Mouse (Mus musculus): ENCODE measurements at regions not wholly inside any gene's neighbourhood (a gene's known extent, or its start where the extent isn't known, plus 50 kb on each side); places are given as distances from the start of the nearest gene placed in this dataset.
"Not testable (repeated sequence)": the region's sequence is repeated elsewhere in the genome, so short reads cannot be mapped to it uniquely, and the experiment has no call there.

DNA sequence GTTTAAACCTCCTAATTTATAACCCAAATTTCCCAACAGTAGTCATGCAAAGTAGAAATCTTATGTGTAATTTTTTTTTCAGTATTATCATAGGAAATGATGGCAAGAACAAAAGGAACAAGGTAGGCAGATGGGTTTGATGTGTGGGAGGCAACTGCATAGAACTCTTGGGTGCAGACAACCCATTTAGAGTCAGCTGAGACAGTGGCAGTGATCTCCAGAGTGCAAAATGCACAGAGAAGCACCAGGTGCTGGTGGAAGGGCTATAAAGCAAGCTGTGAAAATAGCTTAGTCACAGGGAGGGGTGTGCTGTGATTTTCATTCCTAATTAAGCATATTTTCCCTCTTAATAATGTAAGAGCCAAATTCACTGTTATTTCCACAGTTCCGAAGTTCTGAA, 130.5 kb downstream of the Car2 start:
- H3K4me2 ChIP-seq = no peak overlapping the region
- ATAC-seq (ENCODE audit: insufficient number of reproducible peaks, insufficient read depth, low FRiP score, low TSS enrichment, low read depth) = no peak
- H3K4me3 ChIP-seq = no peak overlapping the region
- WGBS = 66% methylated on average over 1 of the region's 1 CpGs
- H3K9ac ChIP-seq = no peak overlapping the region
- no peaks in the 10 kb centered on the region for H3K4me1 ChIP-seq
- H3K27me3 ChIP-seq = no peaks in the 10 kb centered on the region
- H3K9me3 ChIP-seq = no peaks in the 10 kb centered on the region
- H3K36me3 ChIP-seq = no peaks in the 10 kb centered on the region
- H3K27ac ChIP-seq = no peak overlapping the region

DNA sequence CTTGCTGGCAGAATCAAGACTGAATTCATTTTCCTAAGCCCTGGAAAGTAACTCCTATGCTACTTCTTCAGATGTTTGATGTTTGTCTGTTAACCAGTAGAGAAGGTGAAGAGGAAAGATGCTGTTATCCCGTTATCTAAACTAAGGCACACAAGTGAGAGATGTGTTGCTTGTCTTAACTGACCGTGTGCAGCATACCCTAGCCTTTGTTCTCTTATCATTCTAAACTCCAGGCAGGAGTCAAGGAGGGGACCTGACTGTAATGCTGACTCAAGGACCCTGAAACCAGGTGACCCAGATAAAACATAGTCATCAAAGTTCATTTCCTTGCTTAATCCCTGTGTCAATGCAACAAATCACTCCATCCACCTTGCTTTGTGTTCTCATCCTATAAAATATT, 136.7 kb downstream of the Car2 start:
- H3K27ac ChIP-seq = no peak overlapping the region
- no peak overlapping the region for H3K4me3 ChIP-seq
- no peak for ATAC-seq (ENCODE audit: insufficient number of reproducible peaks, insufficient read depth, low FRiP score, low TSS enrichment, low read depth)
- H3K4me1 ChIP-seq = no peaks in the 10 kb centered on the region
- H3K9me3 ChIP-seq = no peaks in the 10 kb centered on the region
- H3K27me3 ChIP-seq = no peaks in the 10 kb centered on the region
- H3K9ac ChIP-seq = no peak overlapping the region
- H3K4me2 ChIP-seq = no peak overlapping the region
- 81% methylated on average over 2 of the region's 2 CpGs for WGBS
- H3K36me3 ChIP-seq = no peaks in the 10 kb centered on the region

DNA sequence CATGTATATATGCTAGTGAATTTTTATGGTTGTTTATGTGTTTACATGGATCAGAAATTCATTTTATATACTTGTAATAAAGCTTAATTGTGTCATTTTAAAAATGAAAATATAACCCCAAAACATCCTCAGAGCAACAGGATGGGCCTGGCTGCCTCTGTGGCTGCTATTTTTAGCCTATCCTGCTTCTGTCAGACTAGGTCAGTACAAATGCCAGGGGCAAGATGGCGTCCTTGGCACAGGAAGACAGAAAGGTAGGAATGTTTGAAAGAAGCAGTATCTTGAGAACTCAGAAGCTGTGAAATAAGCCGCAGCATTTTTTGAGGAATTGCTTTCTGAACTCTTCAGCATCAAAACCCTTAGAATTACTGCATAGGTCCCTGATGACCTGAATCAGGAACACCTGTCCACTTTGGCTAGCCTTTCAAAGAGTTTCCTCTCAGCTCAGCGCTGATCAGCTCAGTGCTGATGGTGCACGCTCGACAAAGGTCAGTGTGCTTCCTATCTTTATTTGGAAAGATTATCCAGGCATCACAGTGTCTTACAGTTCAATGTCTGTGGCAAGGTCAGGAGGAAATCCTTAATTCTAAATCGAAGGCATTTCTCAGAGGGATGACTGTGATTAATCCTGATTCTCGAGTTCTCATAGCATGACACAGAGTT, 154.9 kb downstream of the Car2 start:
- WGBS = 55% methylated on average over 7 of the region's 7 CpGs
- no peak for ATAC-seq (ENCODE audit: insufficient number of reproducible peaks, insufficient read depth, low FRiP score, low TSS enrichment, low read depth)

DNA sequence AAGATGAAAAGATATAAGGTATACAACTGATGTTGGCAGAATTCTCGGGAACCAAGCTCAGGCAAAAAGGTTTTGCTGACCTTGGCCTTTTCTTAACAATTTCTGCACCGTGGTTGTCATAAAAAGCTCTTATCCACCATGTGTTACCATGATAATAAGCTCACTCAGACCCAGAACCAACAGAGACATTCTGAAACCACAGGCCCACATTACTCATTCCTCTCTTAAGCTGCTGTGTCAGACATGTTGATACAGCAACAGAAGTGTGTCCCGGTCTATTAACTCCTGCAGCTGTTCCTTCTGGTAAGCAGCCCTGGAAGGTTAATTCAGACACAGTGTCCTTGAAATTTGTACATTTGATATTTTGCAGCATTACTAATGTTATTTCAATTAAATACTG, 167.9 kb downstream of the Car2 start:
- Histone ChIP-seq H3K36me3 (no peaks in the 10 kb centered on the region), H3K4me2 (no peak overlapping the region), H3K4me1 (no peaks in the 10 kb centered on the region), H3K4me3 (no peak overlapping the region), H3K27ac (no peak overlapping the region), H3K9ac (no peak overlapping the region), H3K27me3 (no peaks in the 10 kb centered on the region), H3K9me3 (peaks cover 6% of the 10 kb centered on the region; the same call in 1 of the 2 replicates)
- WGBS = 73% methylated on average over 3 of the region's 3 CpGs
- no peak for ATAC-seq (ENCODE audit: insufficient number of reproducible peaks, insufficient read depth, low FRiP score, low TSS enrichment, low read depth)

More for the DNA sequence above, 154.9 kb downstream of the Car2 start:
- H3K4me3 ChIP-seq = no peak overlapping the region
- no peaks in the 10 kb centered on the region for H3K27me3 ChIP-seq
- no peaks in the 10 kb centered on the region for H3K4me1 ChIP-seq
- H3K4me2 ChIP-seq = no peak overlapping the region
- no peaks in the 10 kb centered on the region for H3K9me3 ChIP-seq
- no peaks in the 10 kb centered on the region for H3K36me3 ChIP-seq
- no peak overlapping the region for H3K9ac ChIP-seq
- H3K27ac ChIP-seq = no peak overlapping the region

DNA sequence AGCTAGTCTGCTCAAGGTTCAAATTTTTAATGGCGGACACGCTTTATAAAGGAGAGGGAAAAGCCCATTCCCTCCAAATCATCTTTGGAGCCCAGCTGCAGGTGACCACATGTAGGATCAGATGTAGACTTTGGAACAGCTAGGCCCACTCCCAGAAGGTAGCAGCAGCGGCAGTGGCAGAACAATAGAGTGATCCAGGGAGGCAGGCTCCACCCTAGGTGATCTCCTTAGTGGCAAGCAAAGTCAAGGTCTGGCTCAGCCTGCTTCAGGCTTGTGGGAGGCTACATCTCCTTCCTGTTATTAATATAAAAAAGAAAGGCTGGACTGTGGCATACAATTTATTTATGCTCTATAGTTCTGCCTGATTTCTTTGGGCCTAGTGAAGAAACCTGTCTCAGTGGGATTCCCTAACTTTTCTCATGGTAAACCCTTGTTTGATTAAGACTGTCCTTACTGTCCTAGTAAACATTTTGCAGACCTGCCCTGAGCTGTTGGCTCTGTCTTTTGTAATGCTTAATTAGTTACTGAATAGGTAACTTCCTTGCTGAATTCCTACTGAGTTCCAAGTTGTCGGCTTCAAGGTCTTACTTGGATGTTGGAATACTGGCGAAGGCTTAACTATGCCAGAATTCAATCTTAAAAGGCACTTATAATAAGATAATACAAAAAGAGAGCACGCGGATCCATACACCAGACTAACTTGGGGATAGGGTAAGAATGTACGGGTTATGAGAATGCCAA, 169.6 kb downstream of the Car2 start:
- not testable (repeated sequence) for H3K9me3 ChIP-seq; H3K4me2 ChIP-seq; H3K27ac ChIP-seq; H3K4me3 ChIP-seq; H3K36me3 ChIP-seq; H3K4me1 ChIP-seq; H3K27me3 ChIP-seq; ATAC-seq (ENCODE audit: insufficient number of reproducible peaks, insufficient read depth, low FRiP score, low TSS enrichment, low read depth); H3K9ac ChIP-seq
- 92% methylated on average over 8 of the region's 8 CpGs for WGBS

DNA sequence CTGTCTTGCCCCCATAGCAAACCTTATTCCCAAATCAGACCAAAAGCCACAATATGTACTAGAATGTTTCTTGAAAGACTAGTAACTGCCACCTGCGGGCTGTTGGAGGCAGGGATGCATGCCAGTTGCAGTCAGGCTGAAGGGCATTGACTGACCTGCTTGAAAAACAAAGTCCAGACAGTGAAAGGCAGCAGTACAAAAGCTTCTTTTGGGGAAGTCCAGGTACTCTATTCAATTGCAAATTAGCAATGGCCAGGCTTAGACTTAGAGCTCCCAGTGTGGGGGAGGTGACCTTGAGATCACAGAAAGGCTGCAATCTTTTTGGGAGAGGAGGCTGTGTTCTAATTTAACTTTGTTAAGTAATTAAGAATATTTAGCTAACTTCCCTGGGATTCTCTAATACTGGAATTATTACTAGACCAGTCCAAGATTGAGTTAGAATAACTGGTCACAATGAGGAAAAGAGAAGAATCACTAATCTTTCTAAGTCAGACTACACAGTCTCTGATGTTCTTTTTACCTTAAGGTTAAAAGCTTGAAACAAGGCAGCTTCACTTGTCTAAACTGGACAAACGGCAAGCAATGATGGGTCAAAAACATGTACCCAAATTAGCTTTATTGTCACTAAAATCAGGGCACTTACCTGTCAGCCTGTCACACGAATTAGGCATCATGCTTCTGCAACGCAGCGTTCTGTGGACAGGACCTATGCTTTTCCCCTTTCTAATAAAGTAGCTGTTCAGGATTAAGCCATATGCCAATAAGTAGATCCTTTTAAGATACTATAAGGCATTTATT, 170.9 kb downstream of the Car2 start:
- not testable (repeated sequence) for H3K36me3 ChIP-seq; H3K9ac ChIP-seq; H3K4me1 ChIP-seq; H3K27me3 ChIP-seq; H3K27ac ChIP-seq; H3K9me3 ChIP-seq; ATAC-seq (ENCODE audit: insufficient number of reproducible peaks, insufficient read depth, low FRiP score, low TSS enrichment, low read depth); H3K4me3 ChIP-seq; H3K4me2 ChIP-seq
- 93% methylated on average over 5 of the region's 5 CpGs for WGBS

DNA sequence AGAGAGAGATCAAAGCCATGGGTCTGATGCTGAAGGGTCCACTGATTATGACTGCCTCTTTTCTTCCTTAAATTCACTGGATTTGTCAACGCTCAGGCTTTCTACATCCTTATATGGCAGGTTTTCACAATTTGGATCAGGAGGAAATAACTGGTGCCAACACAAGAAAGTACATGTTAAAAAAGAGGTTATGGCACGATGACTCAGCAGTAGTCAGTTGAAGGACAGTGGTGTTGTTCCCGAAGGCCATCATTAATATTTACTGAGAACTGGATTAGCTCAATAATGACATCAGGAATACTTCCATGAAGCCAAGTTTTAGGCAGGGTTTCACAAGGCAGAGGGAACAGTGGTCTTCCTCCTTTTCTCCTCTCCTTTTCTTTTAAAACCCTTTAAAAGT, 179.6 kb downstream of the Car2 start:
- no peak for ATAC-seq (ENCODE audit: insufficient number of reproducible peaks, insufficient read depth, low FRiP score, low TSS enrichment, low read depth)
- Histone ChIP-seq H3K9ac (no peak overlapping the region), H3K36me3 (no peaks in the 10 kb centered on the region), H3K27ac (no peak overlapping the region), H3K4me2 (no peak overlapping the region), H3K27me3 (no peaks in the 10 kb centered on the region), H3K4me3 (no peak overlapping the region), H3K4me1 (no peaks in the 10 kb centered on the region), H3K9me3 (no peaks in the 10 kb centered on the region)
- WGBS = 89% methylated on average over 3 of the region's 3 CpGs

DNA sequence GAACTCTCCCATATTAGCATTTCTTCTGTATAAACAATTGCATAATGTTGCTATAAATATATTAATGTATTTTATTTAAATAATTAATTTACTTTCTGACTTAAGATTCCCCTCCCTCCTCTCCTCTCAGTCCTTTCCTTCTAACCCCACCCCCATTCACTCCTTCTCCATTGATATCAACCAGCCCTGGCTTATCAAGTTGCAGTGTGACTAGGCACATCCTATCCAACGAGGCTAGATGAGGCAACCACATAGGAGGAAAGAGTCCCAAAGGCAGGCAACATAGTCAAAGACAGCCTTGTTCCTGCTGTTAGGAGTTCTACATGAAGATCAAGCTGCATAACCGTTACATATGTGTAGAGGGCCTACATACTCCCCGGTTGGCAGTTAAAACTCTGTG, 182.2 kb downstream of the Car2 start:
- no peak overlapping the region for H3K9ac ChIP-seq
- H3K9me3 ChIP-seq = no peaks in the 10 kb centered on the region
- H3K27ac ChIP-seq = no peak overlapping the region
- H3K4me2 ChIP-seq = no peak overlapping the region
- no peak overlapping the region for H3K4me3 ChIP-seq
- H3K4me1 ChIP-seq = no peaks in the 10 kb centered on the region
- ATAC-seq (ENCODE audit: insufficient number of reproducible peaks, insufficient read depth, low FRiP score, low TSS enrichment, low read depth) = no peak
- H3K36me3 ChIP-seq = no peaks in the 10 kb centered on the region
- no peaks in the 10 kb centered on the region for H3K27me3 ChIP-seq
- WGBS = 83% methylated on average over 3 of the region's 3 CpGs

DNA sequence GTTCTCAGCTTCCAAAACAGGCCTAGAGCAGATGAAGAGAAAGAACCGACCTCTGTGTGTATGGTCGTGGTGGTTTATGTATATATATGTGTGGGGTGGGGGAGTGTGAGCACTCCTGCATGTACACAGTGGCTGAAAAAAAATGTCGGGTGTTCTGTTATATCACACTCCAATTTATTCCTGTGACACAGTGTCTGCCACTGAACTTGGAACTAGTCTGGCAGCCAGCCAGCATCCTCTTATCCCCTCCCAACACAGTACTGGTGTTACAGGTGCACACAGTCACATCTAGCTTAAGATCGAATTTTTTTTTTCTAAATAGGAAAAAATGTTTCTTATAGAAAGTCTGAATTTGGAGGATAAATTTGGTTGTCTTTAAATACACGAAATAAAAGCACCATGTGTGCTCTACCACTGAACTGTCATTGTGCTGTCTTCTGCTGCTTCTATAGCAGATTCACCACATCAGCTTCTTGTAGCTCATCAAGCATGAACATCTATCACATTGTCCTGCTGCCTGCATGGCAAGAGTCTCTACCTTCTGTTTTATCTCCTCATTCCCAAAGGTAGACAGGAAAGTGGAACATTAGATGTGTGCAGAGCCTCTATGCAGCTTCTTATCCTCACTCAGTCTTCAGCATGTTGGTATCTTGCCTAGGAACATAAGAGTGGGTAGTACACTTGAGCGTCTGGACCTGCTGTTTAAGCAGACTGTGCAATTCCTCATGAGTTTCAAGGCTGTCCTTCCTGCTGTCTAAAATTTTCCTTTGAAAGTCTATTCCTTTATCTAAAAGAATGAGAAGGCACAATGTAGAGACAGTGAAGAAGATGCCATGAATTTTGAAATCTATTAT, 185.2 kb downstream of the Car2 start:
- no peak for ATAC-seq (ENCODE audit: insufficient number of reproducible peaks, insufficient read depth, low FRiP score, low TSS enrichment, low read depth)
- no peak overlapping the region for H3K27ac ChIP-seq
- H3K4me3 ChIP-seq = no peak overlapping the region
- no peak overlapping the region for H3K9ac ChIP-seq
- no peaks in the 10 kb centered on the region for H3K36me3 ChIP-seq
- H3K4me1 ChIP-seq = no peaks in the 10 kb centered on the region
- H3K4me2 ChIP-seq = no peak overlapping the region
- WGBS = 72% methylated on average over 6 of the region's 6 CpGs
- H3K27me3 ChIP-seq = no peaks in the 10 kb centered on the region
- no peaks in the 10 kb centered on the region for H3K9me3 ChIP-seq

DNA sequence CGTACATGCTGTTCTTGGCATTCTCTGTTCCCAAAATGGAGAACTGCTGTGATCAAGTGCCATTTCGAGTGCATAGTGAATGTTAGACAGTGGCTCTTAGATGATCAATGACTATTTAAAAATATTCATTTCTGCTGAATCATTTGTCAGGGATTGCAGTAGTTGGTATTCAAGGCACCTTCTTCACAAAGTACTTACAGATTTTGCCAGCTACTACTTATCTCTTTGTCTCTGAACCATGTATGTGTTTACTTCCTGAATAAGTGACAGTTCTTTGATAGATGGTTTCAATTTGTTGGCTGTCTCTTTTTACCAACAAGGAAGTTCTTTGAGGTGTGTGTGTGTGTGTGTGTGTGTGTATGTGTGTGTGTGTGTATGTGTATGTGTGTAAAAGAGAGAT, 187.3 kb downstream of the Car2 start:
- no peak overlapping the region for H3K4me2 ChIP-seq
- no peak overlapping the region for H3K9ac ChIP-seq
- no peaks in the 10 kb centered on the region for H3K27me3 ChIP-seq
- no peak overlapping the region for H3K27ac ChIP-seq
- H3K9me3 ChIP-seq = no peaks in the 10 kb centered on the region
- no peak overlapping the region for H3K4me3 ChIP-seq
- H3K36me3 ChIP-seq = no peaks in the 10 kb centered on the region
- 84% methylated on average over 2 of the region's 2 CpGs for WGBS
- ATAC-seq (ENCODE audit: insufficient number of reproducible peaks, insufficient read depth, low FRiP score, low TSS enrichment, low read depth) = no peak
- H3K4me1 ChIP-seq = no peaks in the 10 kb centered on the region

DNA sequence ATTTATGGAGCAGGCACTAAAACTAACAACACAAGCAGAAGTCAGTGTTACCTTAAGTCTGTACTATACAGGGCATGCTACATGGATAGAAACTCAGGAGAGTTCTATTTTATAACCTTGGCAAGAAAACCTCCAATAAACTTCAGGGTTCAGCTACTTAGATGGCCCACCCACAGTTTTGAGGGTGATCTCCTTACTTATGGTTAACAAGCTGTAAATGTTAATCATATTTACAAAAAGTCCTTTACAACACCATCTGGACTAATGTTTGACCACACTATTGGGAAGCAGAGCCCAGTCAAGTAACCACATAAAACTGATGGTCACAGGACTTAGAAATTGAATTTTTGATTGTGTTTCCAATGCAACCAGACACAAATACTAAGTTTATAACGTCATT, 187.8 kb downstream of the Car2 start:
- Histone ChIP-seq H3K4me2 (no peak overlapping the region), H3K4me1 (no peaks in the 10 kb centered on the region), H3K36me3 (no peaks in the 10 kb centered on the region), H3K4me3 (no peak overlapping the region), H3K9ac (no peak overlapping the region), H3K27ac (no peak overlapping the region), H3K27me3 (no peaks in the 10 kb centered on the region), H3K9me3 (no peaks in the 10 kb centered on the region)
- WGBS = 64% methylated on average over 1 of the region's 1 CpGs
- ATAC-seq (ENCODE audit: insufficient number of reproducible peaks, insufficient read depth, low FRiP score, low TSS enrichment, low read depth) = no peak
